Mouse (Mus musculus) kidney, adult 8-10 months (tissue): Measurements from ENCODE around the gene Phc1.

Experiments
- DNase-seq, 2 experiments: peaks; one replicate each; pipeline ENCODE4 v3.0.0; 2022

The Phc1 gene

GRCm38 (mm10) chr6:122293796-122294195 is 46.6 kb downstream of the Phc1 start:
- no peak for DNase-seq

DNA sequence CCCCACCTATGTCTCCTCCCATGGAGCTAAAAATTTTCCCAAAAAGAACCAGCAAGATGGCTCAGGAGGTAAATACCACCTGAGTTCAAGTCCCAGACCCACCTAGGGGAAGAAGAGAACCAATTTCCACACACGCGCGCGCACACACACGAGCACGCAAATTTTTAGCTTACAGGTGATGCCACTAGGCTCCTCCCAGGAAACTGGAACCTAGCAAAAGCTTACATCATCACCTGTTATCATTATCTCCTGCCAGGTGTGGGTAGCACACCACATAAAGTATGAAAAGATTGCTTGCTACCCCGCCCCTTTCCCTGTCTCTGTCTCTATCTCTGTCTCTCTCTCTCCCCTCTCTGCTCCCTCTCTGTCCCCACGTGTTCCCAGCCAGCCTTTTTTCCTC is 47.2 kb downstream of the Phc1 start:
- DNase-seq = no peak

DNA sequence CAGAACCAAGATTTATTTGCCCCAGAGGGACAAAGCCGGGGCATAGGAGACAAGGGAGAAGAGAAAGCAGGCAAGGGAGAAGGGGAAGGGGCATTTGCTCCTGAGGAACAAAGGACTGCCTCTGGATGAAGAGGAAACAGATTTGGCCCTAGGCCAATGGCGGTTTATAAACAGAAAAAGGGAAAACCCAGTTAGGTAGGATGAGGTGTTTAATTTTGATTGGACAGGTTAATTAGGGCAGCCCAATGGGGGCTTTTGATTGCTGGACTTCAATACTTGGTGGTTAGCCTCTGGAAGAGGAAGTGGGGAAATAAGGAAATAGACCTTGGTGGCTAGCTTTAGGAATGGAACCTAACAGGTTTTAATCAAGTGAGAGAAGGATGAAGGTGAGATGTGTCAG is 48.2 kb downstream of the Phc1 start:
- no peak for DNase-seq

- DNase-seq = no peak
These were observed 48.6 kb downstream of the Phc1 start for GRCm38 (mm10) chr6:122291735-122292134.

- no peak for DNase-seq
These were observed 49.1 kb downstream of the Phc1 start for GRCm38 (mm10) chr6:122291264-122291663.

- DNase-seq = no peak
These were observed 50.1 kb downstream of the Phc1 start for GRCm38 (mm10) chr6:122290253-122290652.

DNA sequence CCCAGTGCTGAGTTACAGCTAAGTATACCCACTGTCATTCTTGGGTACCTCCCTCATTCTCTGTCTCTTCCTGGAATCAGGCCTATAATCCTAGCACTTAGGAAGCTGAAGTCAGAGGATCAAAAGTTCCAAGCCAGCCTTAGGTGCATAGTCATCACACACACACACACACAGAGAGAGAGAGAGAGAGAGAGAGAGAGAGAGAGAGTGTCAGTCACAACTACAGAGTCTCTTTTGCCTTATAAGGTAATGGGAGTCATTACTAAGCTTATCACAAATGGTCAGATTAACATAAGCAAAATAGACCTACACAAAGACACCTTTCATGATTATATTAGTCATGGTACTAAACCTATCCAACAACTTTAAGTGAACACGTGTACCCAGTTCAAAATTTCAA is 51.0 kb downstream of the Phc1 start:
- DNase-seq = no peak

DNA sequence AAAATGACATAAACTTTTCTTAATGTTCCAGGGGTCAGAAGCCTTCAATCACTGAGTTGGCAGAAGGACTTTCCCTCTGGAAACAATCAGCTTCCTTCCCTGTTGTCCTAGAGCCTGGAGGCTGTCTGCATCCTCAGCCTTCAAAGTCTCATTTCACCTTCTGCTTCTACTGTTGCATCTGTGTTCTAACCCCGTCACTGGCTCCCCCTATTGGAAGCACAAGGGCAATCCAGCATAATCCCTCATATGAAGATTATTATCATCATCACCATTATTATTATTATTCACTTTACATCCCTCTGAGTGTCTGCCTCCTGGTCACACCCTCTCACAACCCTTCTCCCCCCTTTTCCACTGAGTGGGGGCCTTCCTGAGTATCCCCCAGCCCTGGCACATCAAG is 52.1 kb downstream of the Phc1 start:
- no peak for DNase-seq

- no peak for DNase-seq
These were observed 55.5 kb downstream of the Phc1 start for GRCm38 (mm10) chr6:122284823-122285222.

GRCm38 (mm10) chr6:122284304-122284703 is 56.1 kb downstream of the Phc1 start:
- DNase-seq = no peak

DNA sequence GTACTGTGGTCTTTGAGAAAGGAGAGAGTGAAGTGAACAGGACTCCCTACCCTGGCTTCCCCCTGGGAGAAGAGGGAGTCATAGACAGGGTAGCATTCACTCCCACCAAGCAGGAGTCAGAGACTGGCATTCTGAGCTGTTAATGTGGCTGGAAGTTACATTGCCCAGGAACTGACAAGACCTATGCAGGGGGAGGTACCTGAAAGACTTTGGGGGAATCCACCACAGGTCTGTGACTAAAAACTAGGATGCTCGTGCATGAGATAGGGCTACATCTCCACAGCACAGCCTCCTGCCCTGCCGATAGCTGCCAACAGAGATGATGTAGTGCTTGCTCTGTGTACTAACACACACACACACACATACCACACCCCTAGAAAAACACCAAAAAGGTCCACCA is 56.9 kb downstream of the Phc1 start:
- DNase-seq = no peak

GRCm38 (mm10) chr6:122282782-122283181 is 57.6 kb downstream of the Phc1 start, which contains the start of gene Klrg1:
Klrg1 (minus strand) TSS chr6:122282882.
- DNase-seq = no peak

DNA sequence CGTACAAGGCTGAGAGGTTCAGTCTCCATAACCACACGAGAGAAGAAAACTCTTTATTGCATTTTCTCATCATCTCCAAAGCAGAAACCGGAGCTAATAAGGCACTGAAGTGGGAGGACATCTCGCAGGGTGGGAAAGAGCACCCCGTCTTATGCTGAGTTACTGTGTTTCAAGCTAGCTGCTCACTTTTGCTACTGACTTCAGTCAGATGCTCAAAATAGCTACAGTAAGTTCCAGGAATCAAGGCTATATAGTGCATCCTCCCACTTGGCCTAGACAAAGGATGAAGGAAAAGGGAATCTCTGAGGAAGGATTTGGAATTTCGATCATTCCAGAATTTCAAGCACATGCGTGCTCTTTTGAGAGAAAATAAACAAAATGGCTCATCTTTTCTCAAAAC is 63.8 kb downstream of the Phc1 start:
- no peak for DNase-seq

DNA sequence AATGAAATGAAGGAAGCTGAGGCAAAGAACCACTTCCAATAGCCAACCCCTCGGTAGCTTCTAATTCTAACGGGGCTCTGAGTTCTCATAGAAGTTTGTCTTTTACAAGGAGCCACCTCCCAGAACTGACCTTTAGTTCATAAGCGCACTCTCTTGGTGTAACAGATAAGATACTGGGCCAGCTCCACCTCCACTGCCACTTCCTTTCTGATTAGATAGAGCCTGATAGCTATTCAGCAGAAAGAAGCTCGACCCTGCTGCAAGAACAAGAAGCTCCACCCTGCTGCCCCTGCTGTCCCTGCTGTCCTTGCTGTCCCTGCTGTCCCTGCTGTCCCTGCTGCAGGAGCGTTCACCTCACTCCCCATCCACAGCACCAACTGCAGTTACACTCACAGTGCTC is 65.8 kb downstream of the Phc1 start:
- DNase-seq = no peak

DNA sequence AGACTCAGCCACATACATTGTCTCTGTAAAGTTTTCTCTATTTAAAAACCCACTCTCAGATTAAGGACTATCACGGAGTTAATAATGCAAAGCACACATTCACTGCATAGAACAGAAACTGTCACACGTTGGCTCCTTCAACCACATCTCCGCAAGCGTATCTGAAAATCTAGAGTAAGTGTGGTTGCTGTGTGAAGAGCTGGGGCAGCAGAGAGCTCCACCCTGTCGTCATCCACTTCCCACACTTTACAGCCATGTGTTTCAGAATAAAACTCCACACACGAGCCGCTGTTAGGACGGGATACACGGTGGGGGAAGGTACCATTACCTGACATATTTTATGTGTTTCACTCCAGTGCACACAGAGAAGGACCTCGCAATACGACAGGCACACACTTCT is 70.2 kb downstream of the Phc1 start:
- DNase-seq = no peak

DNA sequence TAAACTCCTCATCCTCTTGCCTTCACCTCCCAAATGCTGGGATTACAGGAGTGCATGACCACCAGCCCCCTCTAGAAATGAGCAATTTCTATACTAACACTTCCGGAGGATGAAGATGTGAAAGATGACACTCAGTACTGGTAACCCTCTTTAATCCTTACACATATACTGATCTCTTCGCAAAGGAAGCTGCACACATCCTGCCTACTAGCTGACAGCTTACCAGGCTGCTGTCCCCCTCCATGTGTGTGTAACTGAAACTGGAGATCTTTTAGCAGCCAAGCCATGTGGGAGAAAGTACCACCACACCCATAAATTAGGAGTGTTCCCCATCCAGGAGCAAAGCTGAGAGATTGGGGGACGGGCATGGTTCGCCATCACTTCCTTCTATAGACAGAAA is 71.2 kb downstream of the Phc1 start:
- DNase-seq = no peak

DNA sequence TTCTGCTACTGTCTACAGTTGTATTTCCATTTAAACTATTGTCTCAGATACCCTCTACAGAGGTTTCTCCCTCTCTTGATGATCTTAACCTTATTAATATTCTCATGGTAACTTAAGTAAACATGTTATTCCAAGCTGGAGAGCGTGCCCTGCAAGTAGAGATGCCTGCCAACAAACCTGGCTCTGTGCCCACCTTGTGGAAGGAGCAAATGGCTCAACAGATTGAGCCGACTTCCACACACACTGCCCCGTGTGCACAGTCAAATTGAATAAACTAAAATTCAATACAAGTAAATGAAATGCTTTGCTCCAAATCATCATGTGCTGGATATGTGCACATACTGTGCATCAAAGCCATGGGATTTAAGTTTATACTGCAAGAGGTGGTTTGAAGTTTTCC is 71.8 kb downstream of the Phc1 start:
- DNase-seq = peak; percentile 34 to 57
